Mouse (Mus musculus) spleen, adult 2 months (tissue): ENCODE measurements at regions not wholly inside any gene's neighbourhood (a gene's known extent, or its start where the extent isn't known, plus 50 kb on each side); places are given as distances from the start of the nearest gene placed in this dataset.

ENCODE experiments used
- DNase-seq, 2 experiments: peaks; one replicate each; pipeline versions ENCODE4 v3.0.0 to v3.0.0-alpha.2; 2012 to 2021; ENCODE audit warnings: low spot score in 2 of 2, low read depth in 1 of 2
- H3K27ac ChIP-seq: fragments of 200-500 bp; 2 replicates; pipeline ENCODE4 v1.5.1; 2012; ENCODE audit warnings: low read length, inconsistent platforms; ENCODE audit not compliant: insufficient read depth
- H3K27me3 ChIP-seq: fragments of 200-500 bp; 2 replicates; pipeline ENCODE4 v1.6.1; 2012; ENCODE audit warnings: mild to moderate bottlenecking, moderate library complexity, low read length, inconsistent platforms; ENCODE audit not compliant: control insufficient read depth, insufficient read depth
- H3K36me3 ChIP-seq: fragments of 200-500 bp; 2 replicates; pipeline ENCODE4 v1.6.1; 2012; ENCODE audit warnings: mild to moderate bottlenecking, low read length, inconsistent platforms; ENCODE audit not compliant: control insufficient read depth, insufficient read depth
- H3K4me1 ChIP-seq: fragments of 200-500 bp; 2 replicates; pipeline ENCODE4 v1.6.1; 2011; ENCODE audit warnings: inconsistent platforms; ENCODE audit not compliant: control insufficient read depth, insufficient read depth, insufficient read length
- H3K4me3 ChIP-seq: fragments of 200-500 bp; 2 replicates; pipeline ENCODE4 v1.5.1; 2011; ENCODE audit warnings: mild to moderate bottlenecking, inconsistent platforms; ENCODE audit not compliant: insufficient read depth, insufficient read length; ENCODE audit errors: extremely low read depth
- CTCF ChIP-seq: fragments of 200-500 bp; IDR thresholded peaks from 2 replicates; pipeline ENCODE4 v1.5.1; 2011; ENCODE audit warnings: mild to moderate bottlenecking, inconsistent platforms; ENCODE audit not compliant: insufficient read depth, insufficient read length, insufficient replicate concordance; ENCODE audit errors: extremely low read depth
- POLR2A ChIP-seq: fragments of 200-500 bp; IDR thresholded peaks from 2 replicates; pipeline ENCODE4 v1.6.1; 2011; ENCODE audit warnings: low read depth, low read length, inconsistent platforms
- WGBS: fragments of 180-500 bp; shearing (Covaris S2); methylation state at CpG from one replicate; pipeline ENCODE4 v1.1.7; 2018; 5-methylcytosine and 5-hydroxymethylcytosine counted together

- H3K27me3 ChIP-seq = no peaks in the 10 kb centered on the region
- 41% methylated on average over 2 of the region's 2 CpGs for WGBS
- H3K4me3 ChIP-seq = no peak overlapping the region
- H3K27ac ChIP-seq = no peak overlapping the region
- H3K36me3 ChIP-seq = no peaks in the 10 kb centered on the region
- H3K4me1 ChIP-seq = no peaks in the 10 kb centered on the region
- DNase-seq = no peak
- TF ChIP-seq POLR2A (no peak), CTCF (no peak)
Measured at GRCm38 (mm10) chr2:75069321-75069720, 243.7 kb downstream of the Mtx2 start.

- no peak for DNase-seq
- Histone ChIP-seq H3K4me1 (no peaks in the 10 kb centered on the region), H3K27ac (peak overlapping the region; percentile 1), H3K36me3 (no peaks in the 10 kb centered on the region), H3K4me3 (no peak overlapping the region), H3K27me3 (no peaks in the 10 kb centered on the region)
- 63% methylated on average over 3 of the region's 3 CpGs for WGBS
- TF ChIP-seq CTCF (no peak), POLR2A (no peak)
Measured at GRCm38 (mm10) chr2:75072021-75072420, 246.4 kb downstream of the Mtx2 start.

GRCm38 (mm10) chr2:75072471-75072870 lies 246.9 kb downstream of the Mtx2 start:
- no peak for DNase-seq
- WGBS = 10% methylated on average over 8 of the region's 8 CpGs
- no peak overlapping the region for H3K4me3 ChIP-seq
- H3K27me3 ChIP-seq = no peaks in the 10 kb centered on the region
- H3K4me1 ChIP-seq = no peaks in the 10 kb centered on the region
- H3K36me3 ChIP-seq = no peaks in the 10 kb centered on the region
- TF ChIP-seq POLR2A (no peak), CTCF (no peak)
- H3K27ac ChIP-seq = peak overlapping the region; percentile 11; the same call in 1 of the 2 replicates

- 34% methylated on average over 9 of the region's 9 CpGs for WGBS
- Histone ChIP-seq H3K36me3 (no peaks in the 10 kb centered on the region), H3K4me3 (no peak overlapping the region), H3K27ac (peak overlapping the region; percentile 50; the same call in 1 of the 2 replicates), H3K27me3 (no peaks in the 10 kb centered on the region), H3K4me1 (no peaks in the 10 kb centered on the region)
- TF ChIP-seq POLR2A = no peak
- TF ChIP-seq CTCF = no peak
- DNase-seq = peak; percentile 12 to 61
Measured at GRCm38 (mm10) chr2:75073178-75073577, 247.6 kb downstream of the Mtx2 start.

GRCm38 (mm10) chr2:75087164-75087563 lies 261.6 kb downstream of the Mtx2 start:
- 88% methylated on average over 12 of the region's 12 CpGs for WGBS
- TF ChIP-seq CTCF = no peak
- no peak for TF ChIP-seq POLR2A

GRCm38 (mm10) chr2:75089186-75089585 lies 263.6 kb downstream of the Mtx2 start:
- Histone ChIP-seq H3K27me3 (no peaks in the 10 kb centered on the region), H3K27ac (no peak overlapping the region), H3K4me1 (no peaks in the 10 kb centered on the region), H3K36me3 (no peaks in the 10 kb centered on the region), H3K4me3 (no peak overlapping the region)
- WGBS = 64% methylated on average over 8 of the region's 8 CpGs
- no peak for TF ChIP-seq POLR2A
- TF ChIP-seq CTCF = no peak
- no peak for DNase-seq

More at GRCm38 (mm10) chr2:75087164-75087563, 261.6 kb downstream of the Mtx2 start:
- DNase-seq = no peak
- no peaks in the 10 kb centered on the region for H3K36me3 ChIP-seq
- H3K27ac ChIP-seq = no peak overlapping the region
- no peak overlapping the region for H3K4me3 ChIP-seq
- H3K27me3 ChIP-seq = no peaks in the 10 kb centered on the region
- H3K4me1 ChIP-seq = no peaks in the 10 kb centered on the region

GRCm38 (mm10) chr2:75089616-75090015 lies 264.0 kb downstream of the Mtx2 start:
- TF ChIP-seq CTCF (no peak), POLR2A (no peak)
- H3K27me3 ChIP-seq = no peaks in the 10 kb centered on the region
- no peaks in the 10 kb centered on the region for H3K36me3 ChIP-seq
- no peaks in the 10 kb centered on the region for H3K4me1 ChIP-seq
- DNase-seq = no peak
- 55% methylated on average over 6 of the region's 6 CpGs for WGBS
- no peak overlapping the region for H3K4me3 ChIP-seq
- no peak overlapping the region for H3K27ac ChIP-seq
